Mouse (Mus musculus) adrenal gland, adult 2 months (tissue): Measurements from ENCODE around the gene Nphp3. TPM values are rescaled to one million over a fixed set of nuclear protein-coding genes. Genes with fewer than 3 reads are reported as not detected.

Experiments
- DNase-seq: peaks from one replicate; pipeline ENCODE4 v3.0.0; 2021
- polyA plus RNA-seq: library from polyadenylated mRNA; depleted of rRNA; stranded (reverse); fragments of >200 nt; gene quantifications from 2 replicates; pipeline ENCODE4 v1.2.3, GENCODE M21; 2012; rRNA removed
- total RNA-seq, 2 experiments: library from RNA; stranded (reverse); gene quantifications; 2 replicates each; pipeline ENCODE4 v1.2.3; 2021

Nphp3 gene
- total and polyA plus RNA-seq, 3 experiments, result 2.3 to 8.6 (median 4.7) TPM

DNA sequence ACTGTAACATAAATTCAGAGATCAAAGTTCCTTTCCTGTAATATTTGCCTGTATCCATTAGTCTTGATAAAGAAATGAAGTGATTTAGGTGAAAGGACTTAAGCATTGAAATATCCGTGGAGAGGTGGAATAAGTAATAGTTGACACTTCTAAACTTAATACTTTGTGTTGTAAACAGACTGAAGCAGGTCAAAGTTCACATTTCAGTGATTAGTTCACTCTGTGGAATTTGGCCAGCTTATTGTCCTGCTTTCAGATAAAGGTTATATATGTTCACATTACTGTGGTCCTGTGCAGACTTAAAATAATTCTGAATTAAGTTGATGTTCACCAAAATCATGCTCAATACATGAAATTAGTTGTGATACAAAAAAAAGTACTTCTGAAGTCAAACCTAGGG is 62.2 kb downstream of the Nphp3 start:
- no peak for DNase-seq

DNA sequence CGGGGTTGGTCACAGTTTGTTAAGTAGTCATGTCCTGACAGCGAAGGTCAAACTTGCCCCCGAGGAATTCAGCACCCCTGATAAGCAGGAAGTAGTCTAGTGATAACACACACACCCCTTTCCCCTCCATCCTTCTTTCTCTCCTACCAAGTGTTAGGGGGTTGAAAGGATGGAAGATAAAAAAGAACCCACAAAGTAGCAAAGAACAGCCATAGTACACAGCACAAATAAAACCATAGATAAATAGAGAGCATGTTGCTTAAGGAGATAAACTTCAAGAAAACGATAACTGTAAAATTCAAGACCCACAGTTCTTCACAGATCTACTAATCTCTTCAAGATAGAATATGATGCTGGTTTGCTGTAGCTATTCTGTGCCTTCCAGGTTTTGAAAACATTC is 67.9 kb downstream of the Nphp3 start:
- no peak for DNase-seq

DNA sequence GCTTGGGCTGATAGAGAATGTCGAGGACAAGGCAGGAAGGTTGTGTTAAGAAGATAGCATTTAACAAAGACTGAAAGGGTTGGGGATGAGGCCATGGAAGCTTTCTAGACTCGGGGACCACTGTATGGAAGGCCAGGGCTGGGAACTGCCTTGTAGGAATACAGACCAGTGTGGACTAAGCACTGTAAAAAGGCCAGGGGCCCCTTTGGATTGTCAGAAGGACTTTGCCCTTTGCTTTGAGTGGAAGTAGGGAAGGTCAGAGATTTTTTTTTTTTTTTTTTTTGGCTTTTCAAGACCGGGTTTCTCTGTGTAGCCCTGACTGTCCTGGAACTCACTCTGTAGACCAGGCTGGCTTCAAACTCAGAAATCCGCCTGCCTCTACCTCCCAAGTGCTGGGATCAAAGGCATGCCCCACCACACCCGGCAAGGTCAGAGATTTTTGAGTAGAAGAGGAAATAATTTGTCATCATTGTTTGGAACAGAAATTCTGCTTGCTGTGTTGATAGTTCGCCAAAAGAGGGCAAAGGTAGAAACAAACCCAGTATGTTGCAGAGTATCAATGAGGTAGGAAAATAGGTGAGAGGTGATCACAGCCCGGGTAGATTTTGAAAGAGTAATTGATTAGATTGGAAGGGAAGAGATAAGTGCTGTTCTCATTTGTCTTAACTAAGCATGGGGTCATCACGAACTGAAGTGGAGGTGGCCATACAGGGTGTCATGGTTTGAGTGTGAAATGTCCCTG is 68.7 kb downstream of the Nphp3 start:
- no peak for DNase-seq

GRCm38 (mm10) chr9:104075808-104076207 is 73.5 kb downstream of the Nphp3 start:
- no peak for DNase-seq

DNA sequence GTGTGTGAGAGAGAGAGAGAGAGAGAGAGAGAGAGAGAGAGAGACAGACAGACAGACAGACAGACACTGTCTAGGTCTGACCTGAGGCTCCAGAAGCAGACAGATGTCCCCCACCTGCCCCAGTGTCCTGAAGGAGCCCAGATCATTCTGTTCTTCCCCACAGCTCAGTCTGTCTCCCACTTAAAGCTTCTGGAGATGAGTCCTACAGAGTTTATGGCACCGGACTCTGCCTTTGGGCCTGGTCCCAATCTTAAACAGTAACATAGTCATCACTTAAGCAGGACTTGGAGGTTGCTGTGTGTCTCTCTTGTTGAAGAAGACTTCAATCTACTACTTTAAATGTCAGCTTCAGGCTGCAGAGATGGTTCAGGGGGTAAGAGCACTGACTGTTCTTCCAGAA is 76.4 kb downstream of the Nphp3 start:
- no peak for DNase-seq

DNA sequence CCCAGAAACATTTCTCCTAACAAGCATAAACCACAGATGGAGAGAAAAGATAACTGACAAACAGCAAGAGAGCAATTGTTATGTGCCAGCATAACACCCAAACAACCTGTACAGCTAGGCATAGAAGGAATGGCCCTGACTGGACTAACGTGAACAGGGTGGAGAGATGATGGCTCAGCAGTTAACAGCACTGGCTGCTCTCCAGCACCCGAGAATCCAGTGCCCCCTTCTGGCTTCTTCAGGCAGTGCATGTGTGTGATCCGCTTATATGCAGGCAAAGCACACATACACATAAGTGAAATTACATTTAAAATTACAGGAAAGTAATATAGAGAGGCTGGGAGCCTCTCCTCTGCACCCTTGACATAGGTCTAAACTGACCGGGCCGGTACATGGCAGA is 77.0 kb downstream of the Nphp3 start:
- peak; percentile 23 for DNase-seq

DNA sequence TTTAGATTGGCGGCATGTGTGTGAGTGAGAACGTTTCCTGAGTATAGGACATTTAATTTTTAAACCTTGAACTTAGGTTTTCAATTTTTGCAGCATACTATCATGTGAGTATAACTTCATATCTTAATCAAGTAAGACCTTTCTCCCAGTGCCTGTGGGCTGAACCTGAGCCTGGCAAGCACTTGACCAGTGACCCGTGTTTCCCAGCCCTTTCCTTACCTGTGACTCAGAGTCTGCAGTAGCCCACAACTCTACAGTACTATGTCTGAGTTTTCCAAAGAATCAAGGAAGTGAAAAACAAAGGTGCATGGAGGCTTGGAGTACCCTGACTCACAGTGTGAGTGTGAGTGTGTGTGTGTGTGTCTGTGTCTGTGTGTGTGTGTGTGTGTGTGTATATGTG is 77.7 kb downstream of the Nphp3 start:
- no peak for DNase-seq

DNA sequence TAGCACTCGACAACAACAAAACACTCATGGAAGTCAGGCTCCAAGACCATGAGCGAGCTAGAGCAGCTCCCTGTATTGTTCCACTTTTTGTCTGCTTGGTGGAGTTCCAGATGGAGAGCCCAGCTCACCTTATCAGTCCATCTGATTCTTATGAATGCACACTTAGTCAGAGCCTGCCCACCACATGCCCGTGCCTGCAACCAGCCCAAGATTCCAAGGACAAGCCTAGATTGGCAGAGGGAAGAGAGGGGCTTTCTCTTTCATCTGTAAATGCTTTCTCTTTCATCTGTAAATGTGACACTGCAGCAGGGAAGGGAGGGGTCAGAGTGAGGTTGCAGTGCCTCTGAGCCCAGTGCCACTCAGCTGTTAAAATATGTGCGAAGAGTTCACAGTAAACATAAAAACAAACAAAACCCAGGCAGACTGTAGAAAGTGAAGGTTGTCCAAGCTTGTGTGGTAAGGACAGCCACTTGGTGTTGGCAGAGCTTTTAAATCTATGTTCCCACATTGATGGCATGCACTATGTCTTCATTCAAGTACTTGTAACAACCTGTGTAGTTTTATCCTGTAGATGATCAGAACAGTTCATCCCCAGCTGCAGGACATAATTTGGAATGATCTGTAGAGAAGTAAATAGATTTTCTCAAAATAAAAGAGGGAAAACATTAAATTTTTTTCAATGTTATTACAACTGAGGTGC is 83.5 kb downstream of the Nphp3 start:
- DNase-seq, result peak; percentile 14

- DNase-seq, result peak; percentile 7
Observed at GRCm38 (mm10) chr9:104088555-104088954, 86.2 kb downstream of the Nphp3 start.

- no peak for DNase-seq
Observed at GRCm38 (mm10) chr9:104092945-104093344, 90.6 kb downstream of the Nphp3 start.

Other genes starting within 250 kb of the Nphp3 start
- 1 to 10 TPM; 4.4 to 4.9 TPM for gene Tmem108, start 240.7 kb upstream of the Nphp3 start, total RNA-seq
- gene Tmem108, start 240.7 kb upstream of the Nphp3 start, polyA plus RNA-seq, result 10.2 and 10.5 TPM in 2 replicates
- gene Gm28305, start 38.1 kb downstream of the Nphp3 start, total RNA-seq, result not detected
- gene Gm28305, start 38.1 kb downstream of the Nphp3 start, polyA plus RNA-seq, result not detected in 2 replicates
- 10 to 100 TPM; 40.6 to 46.4 TPM for gene Uba5, start 60.6 kb downstream of the Nphp3 start, total RNA-seq
- gene Uba5, start 60.6 kb downstream of the Nphp3 start, polyA plus RNA-seq, result 15.0 and 18.0 TPM in 2 replicates
- 10 to 100 TPM; 78.7 to 91.9 TPM for gene Acad11, start 60.8 kb downstream of the Nphp3 start, total RNA-seq
- gene Acad11, start 60.8 kb downstream of the Nphp3 start, polyA plus RNA-seq, result 33.0 and 40.1 TPM in 2 replicates
- gene Ackr4, start 124.4 kb downstream of the Nphp3 start, total RNA-seq, result under 1 TPM in 1 of 2 experiments, not detected in 1; 0.17 TPM
- 0.11 and 0.12 TPM in 2 replicates for gene Ackr4, start 124.4 kb downstream of the Nphp3 start, polyA plus RNA-seq